Mouse (Mus musculus) macrophage (primary cell): Measurements from ENCODE around the gene Gpr101. TPM values are rescaled to one million over a fixed set of nuclear protein-coding genes. Genes with fewer than 3 reads are reported as not detected.

Source experiments
- H3K27ac ChIP-seq: fragments of 350-480 bp; formaldehyde crosslinking; 2 replicates; pipeline ENCODE4 v1.9.0; 2021
- H3K36me3 ChIP-seq: fragments of 350-480 bp; formaldehyde crosslinking; 2 replicates; pipeline ENCODE4 v1.9.0; 2021; ENCODE audit errors: inconsistent target
- H3K4me3 ChIP-seq: fragments of 350-480 bp; formaldehyde crosslinking; 2 replicates; pipeline ENCODE4 v1.9.0; 2021; ENCODE audit errors: inconsistent target
- H3K79me2 ChIP-seq: fragments of 350-480 bp; formaldehyde crosslinking; 2 replicates; pipeline ENCODE4 v1.9.0; 2021; ENCODE audit errors: inconsistent target
- WGBS: methylation state at CpG from one replicate; pipeline ENCODE4 v1.1.7; 2026; ENCODE audit warnings: inconsistent platforms; ENCODE audit not compliant: missing documents; 5-methylcytosine and 5-hydroxymethylcytosine counted together
- polyA plus RNA-seq: library from polyadenylated mRNA; stranded (reverse); fragments of 250-400 nt; gene quantifications from 3 replicates; pipeline ENCODE4 v1.2.4, GENCODE M21; 2018; ENCODE audit warnings: inconsistent platforms
- total RNA-seq, 78 experiments: library from RNA; depleted of rRNA; stranded (reverse); fragments of 250-400 nt; gene quantifications; 1 replicate in 9 of 78; 2 replicates in 24 of 78; 3 replicates in 43 of 78; 4 replicates in 2 of 78; pipeline ENCODE4 v1.2.4; 2018; ENCODE audit warnings: inconsistent platforms in 56 of 78

Gene Gpr101
- total RNA-seq (2018; cell fraction: chromatin; rRNA removed), result not detected
- total RNA-seq (2018; cell fraction: cytosol; rRNA removed), result not detected
- total RNA-seq (2018; cell fraction: nucleus; rRNA removed), result not detected
- polyA plus RNA-seq, result not detected in 3 replicates

DNA sequence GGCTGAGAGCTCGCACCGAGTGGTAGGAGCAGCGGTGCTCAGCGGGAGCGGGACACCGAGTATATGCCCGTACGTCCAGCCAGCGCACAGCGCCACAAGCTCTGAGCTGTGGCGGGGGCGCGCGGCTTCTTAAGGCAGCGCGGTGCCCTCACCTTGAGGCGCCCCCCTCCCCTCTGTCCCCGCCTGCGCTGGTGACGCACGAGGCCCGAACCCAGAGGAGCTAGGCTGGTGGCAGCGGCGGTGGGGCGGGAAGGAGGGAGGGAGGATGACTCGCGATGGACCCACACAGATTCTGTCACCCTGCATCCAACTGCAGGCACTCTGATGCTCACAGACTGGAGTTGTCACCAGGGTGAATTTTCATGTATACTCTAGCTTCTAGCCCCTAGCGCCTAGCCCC is at the start of gene Gpr101:
Gene Gpr101, minus strand, starts transcription at position 124 of the 400 bp plus-strand sequence.
- Histone ChIP-seq H3K36me3 (no peaks in the 10 kb centered on the region), H3K27ac (no peak within 1 kb of the TSS), H3K79me2 (no peaks in the 10 kb centered on the region), H3K4me3 (no peak within 1 kb of the TSS)
- 12% methylated on average over 18 of the region's 28 CpGs for WGBS

DNA sequence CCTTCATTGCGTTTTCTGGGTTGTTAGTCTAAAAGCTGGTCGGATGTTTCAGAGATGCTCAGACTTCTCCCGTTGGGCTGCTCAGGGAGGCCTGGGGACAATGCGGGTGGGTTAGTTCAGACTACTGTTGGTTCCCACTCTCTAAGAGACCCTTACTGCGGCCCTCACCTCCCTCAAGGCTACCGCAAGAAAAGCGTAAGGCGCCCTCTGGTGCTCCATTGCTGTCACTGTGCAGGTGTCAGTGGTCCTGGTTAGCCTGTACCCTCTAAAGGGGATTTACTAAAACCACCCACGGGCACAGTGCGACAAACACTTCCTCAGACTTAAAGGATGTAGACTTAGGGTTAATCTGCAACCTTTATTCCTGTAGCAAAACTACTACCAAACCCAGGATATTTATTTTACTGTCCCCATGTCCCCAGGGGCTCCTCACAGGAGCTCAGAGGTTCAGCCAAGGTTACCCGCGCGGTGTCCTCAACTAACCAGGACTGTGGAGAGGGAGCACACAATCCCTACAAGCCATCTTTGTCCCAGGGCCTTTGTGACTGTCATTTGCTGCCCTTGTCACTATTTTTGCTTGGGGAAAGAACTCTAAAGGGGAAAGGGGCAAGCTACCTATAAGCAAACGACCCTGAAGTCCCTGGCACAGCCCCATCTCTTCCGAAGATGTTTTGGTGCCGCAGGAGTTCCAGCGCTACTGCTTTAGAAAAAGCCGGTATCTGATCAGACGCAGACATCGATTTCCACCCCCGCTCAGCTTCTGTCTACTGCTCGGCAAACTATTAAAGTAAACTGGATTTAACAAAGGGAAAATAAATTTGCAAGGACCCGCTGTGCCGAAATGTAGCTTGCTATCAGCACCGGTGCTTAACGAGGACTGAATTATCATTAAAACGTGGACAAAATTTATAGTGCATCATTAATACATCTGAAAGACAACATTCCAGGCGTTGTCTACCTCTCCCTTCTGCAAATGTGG is 17.8 kb upstream of the Gpr101 start:
- no peak overlapping the region for H3K27ac ChIP-seq
- no peaks in the 10 kb centered on the region for H3K79me2 ChIP-seq
- H3K36me3 ChIP-seq, result no peaks in the 10 kb centered on the region
- 50% methylated on average over 27 of the region's 28 CpGs for WGBS
- no peak overlapping the region for H3K4me3 ChIP-seq

DNA sequence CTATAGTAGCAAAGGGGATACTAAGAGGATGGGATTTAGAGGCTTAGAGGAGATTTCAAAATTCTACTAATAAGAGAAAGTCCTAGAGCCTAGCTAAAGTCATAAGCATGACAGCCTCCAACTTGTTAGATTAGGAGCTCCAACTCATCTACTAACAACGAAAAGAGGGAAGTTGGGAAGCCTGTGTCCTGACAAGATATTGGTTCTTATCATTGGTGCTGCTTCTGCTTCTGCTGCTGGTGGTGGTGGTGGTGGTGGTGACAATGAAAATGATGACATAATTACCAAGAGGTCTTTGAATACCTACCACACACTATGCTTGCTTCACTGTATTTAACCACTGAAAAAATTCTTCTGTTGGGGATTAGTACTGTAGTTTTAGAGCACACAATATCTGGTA is 2.7 kb upstream of the Gpr101 start:
- no peak overlapping the region for H3K4me3 ChIP-seq
- 83% methylated on average over 1 of the region's 1 CpGs for WGBS
- H3K27ac ChIP-seq, result no peak overlapping the region
- H3K36me3 ChIP-seq, result no peaks in the 10 kb centered on the region
- H3K79me2 ChIP-seq, result no peaks in the 10 kb centered on the region

Other genes with a start within 250 kb of the Gpr101 start
- gene Arhgef6, start 165.0 kb downstream of the Gpr101 start, polyA plus RNA-seq, result 38.1 to 78.3 TPM (median 73.9 TPM) in 3 replicates
- 17.3 to 21.6 TPM (median 20.7 TPM) in 3 replicates for gene Rbmx, start 110.7 kb downstream of the Gpr101 start, polyA plus RNA-seq
- not detected in 3 replicates for gene Gm364, start 94.6 kb downstream of the Gpr101 start, polyA plus RNA-seq